Mouse (Mus musculus) urinary bladder, postnatal 4 days (tissue): ENCODE data around the gene Tmem87b.

Source experiments
- DNase-seq, 2 experiments: peaks; one replicate each; pipeline ENCODE4 v3.0.0; 2021 to 2022; ENCODE audit warnings: low spot score in 2 of 2

The Tmem87b gene

GRCm38 (mm10) chr2:128887866-128888550 lies 70.1 kb downstream of the Tmem87b start:
- DNase-seq: no peak

- DNase-seq: no peak
Measured at GRCm38 (mm10) chr2:128890661-128891335, 72.9 kb downstream of the Tmem87b start.

- DNase-seq: no peak
Measured at GRCm38 (mm10) chr2:128892180-128892721, 74.3 kb downstream of the Tmem87b start.

GRCm38 (mm10) chr2:128902843-128903242 lies 84.9 kb downstream of the Tmem87b start:
- DNase-seq: no peak

GRCm38 (mm10) chr2:128903661-128904060 lies 85.7 kb downstream of the Tmem87b start:
- DNase-seq: no peak
